8 mouse cellular contexts compared by ENCODE assay signal in genomic region chr2:157423706-157424125, GRCm38 (mm10). TPM values are rescaled to one million over a fixed set of nuclear protein-coding genes. Genes with fewer than 3 reads are reported as not detected.
DNase-seq lines count a peak whose midpoint lies in the region; ATAC-seq lines count a peak whose summit lies in the region.

No protein-coding gene starts in this region.

- peaks cover 35% of the 10 kb centered on the region for H3K27me3 ChIP-seq in megakaryocyte, embryonic 14.5 days (replicated peaks)
- H3K27me3 ChIP-seq in intestine, embryonic 14.5 days (replicated peaks; ENCODE audit: control insufficient read depth, insufficient read depth, low read length): no peaks in the 10 kb centered on the region
- H3K27me3 ChIP-seq in neural tube, embryonic 13.5 days: no peaks in the 10 kb centered on the region

- peaks cover 29% of the 10 kb centered on the region for H3K36me3 ChIP-seq in megakaryocyte, embryonic 14.5 days (replicated peaks; ENCODE audit: low read length)
- H3K36me3 ChIP-seq in intestine, embryonic 14.5 days (ENCODE audit: control insufficient read depth, insufficient read depth, low read length): peaks cover 16% of the 10 kb centered on the region
- H3K36me3 ChIP-seq in neural tube, embryonic 13.5 days: peaks cover 9% of the 10 kb centered on the region

- no peak for ATAC-seq in megakaryocyte, adult 5-6 weeks (ENCODE audit: poor library complexity, severe bottlenecking)
- ATAC-seq in intestine, embryonic 14.5 days (replicated peaks; ENCODE audit: low FRiP score, low TSS enrichment, low read depth): no peak; the same call in 1 of the 2 replicates
- ATAC-seq in neural tube, embryonic 13.5 days (ENCODE audit: low read depth): no peak
- no peak for ATAC-seq in megakaryocyte progenitor cell, adult 5-6 weeks (replicated peaks; ENCODE audit: poor library complexity)

- peak; percentile 51 for DNase-seq in adrenal gland, postnatal 14 days
- DNase-seq in adrenal gland, postnatal 36 days: no peak
- peak; percentile 75 for DNase-seq in intestine, embryonic 14.5 days (ENCODE audit: low spot score)
- DNase-seq in thymus, postnatal 10 days (ENCODE audit: low spot score in 2 of 2): no peak

- peak overlapping the region; percentile 97 for H3K9ac ChIP-seq in intestine, embryonic 14.5 days (ENCODE audit: low read length)
- H3K9ac ChIP-seq in neural tube, embryonic 13.5 days: peak overlapping the region; percentile 99

- peak overlapping the region; percentile 93 for H3K27ac ChIP-seq in intestine, embryonic 14.5 days (ENCODE audit: low read depth)
- peak overlapping the region; percentile 94 for H3K27ac ChIP-seq in neural tube, embryonic 13.5 days (replicated peaks)

- no peaks in the 10 kb centered on the region for H3K9me3 ChIP-seq in megakaryocyte, embryonic 14.5 days
- H3K9me3 ChIP-seq in intestine, embryonic 14.5 days (ENCODE audit: control insufficient read depth, low read length): no peaks in the 10 kb centered on the region
- H3K9me3 ChIP-seq in neural tube, embryonic 13.5 days: no peaks in the 10 kb centered on the region

- H3K4me3 ChIP-seq in megakaryocyte, embryonic 14.5 days (replicated peaks): peak overlapping the region; percentile 96
- peak overlapping the region; percentile 62 for H3K4me3 ChIP-seq in intestine, embryonic 14.5 days (ENCODE audit: low read depth, low read length)
- peak overlapping the region; percentile 86 for H3K4me3 ChIP-seq in neural tube, embryonic 13.5 days

- H3K4me2 ChIP-seq in intestine, embryonic 14.5 days (ENCODE audit: low read length): peak overlapping the region; percentile 69
- H3K4me2 ChIP-seq in neural tube, embryonic 13.5 days: peak overlapping the region; percentile 81

- 6% methylated on average over 21 of the region's 21 CpGs for WGBS in intestine, embryonic 14.5 days
- WGBS in neural tube, embryonic 13.5 days: 8% methylated on average over 21 of the region's 21 CpGs

- peaks cover 83% of the 10 kb centered on the region for H3K4me1 ChIP-seq in megakaryocyte, embryonic 14.5 days
- H3K4me1 ChIP-seq in intestine, embryonic 14.5 days (replicated peaks; ENCODE audit: control insufficient read depth, insufficient read depth, low read length): peaks cover 48% of the 10 kb centered on the region
- H3K4me1 ChIP-seq in neural tube, embryonic 13.5 days (replicated peaks): peaks cover 68% of the 10 kb centered on the region

RNA-seq across cellular contexts. Expression of gene Src, which starts 5.5 kb away (rescaled TPM):
- 16.2 and 18.9 TPM in 2 replicates for total RNA-seq in adrenal gland, postnatal 14 days (2021)
- total RNA-seq in adrenal gland, postnatal 36 days (2021): 10 to 100 TPM; 17.7 to 18.0 TPM
- polyA plus RNA-seq in megakaryocyte, embryonic 14.5 days (2012; ENCODE audit: insufficient read depth, low replicate concordance): 186 and 225 TPM in 2 replicates
- total RNA-seq in megakaryocyte, adult 5-6 weeks (2015): 0.11 TPM in 1 of 2 replicates, not detected in the other
- 0.26 TPM in 1 of 2 replicates, not detected in the other for total RNA-seq in megakaryocyte, adult 5-6 weeks (2017)
- 15.4 and 17.5 TPM in 2 replicates for polyA plus RNA-seq in intestine, embryonic 14.5 days (2014; fragmentation: Nextera tagmentation; extraction: Ambion mirVana)
- polyA plus RNA-seq in neural tube, embryonic 13.5 days (2015; fragmentation: Nextera tagmentation; extraction: Ambion mirVana): 32.0 and 32.5 TPM in 2 replicates
- 0.27 TPM in 1 of 2 replicates, not detected in the other for total RNA-seq in megakaryocyte progenitor cell, adult 5-6 weeks (2015)
- 0.07 TPM in 1 of 2 replicates, not detected in the other for total RNA-seq in megakaryocyte progenitor cell, adult 5-6 weeks (2017)

RNA-seq across cellular contexts. Expression of gene Manbal, which starts 56.3 kb away (rescaled TPM):
- total RNA-seq in adrenal gland, postnatal 14 days (2021): 29.4 and 35.4 TPM in 2 replicates
- total RNA-seq in adrenal gland, postnatal 36 days (2021): 10 to 100 TPM; 31.6 to 34.1 TPM
- polyA plus RNA-seq in megakaryocyte, embryonic 14.5 days (2012; ENCODE audit: insufficient read depth, low replicate concordance): 42.3 and 73.0 TPM in 2 replicates
- total RNA-seq in megakaryocyte, adult 5-6 weeks (2015): 18.7 and 21.5 TPM in 2 replicates
- 9.3 and 10.5 TPM in 2 replicates for total RNA-seq in megakaryocyte, adult 5-6 weeks (2017)
- polyA plus RNA-seq in intestine, embryonic 14.5 days (2014; fragmentation: Nextera tagmentation; extraction: Ambion mirVana): 43.3 and 48.9 TPM in 2 replicates
- 77.6 and 89.9 TPM in 2 replicates for polyA plus RNA-seq in neural tube, embryonic 13.5 days (2015; fragmentation: Nextera tagmentation; extraction: Ambion mirVana)
- total RNA-seq in megakaryocyte progenitor cell, adult 5-6 weeks (2015): 14.2 and 17.9 TPM in 2 replicates
- 6.2 and 7.5 TPM in 2 replicates for total RNA-seq in megakaryocyte progenitor cell, adult 5-6 weeks (2017)

Comparison
In these comparisons a context has a peak if more than half of its experiments do, and no peak if none do; other contexts are left out.
1. DNase-seq: peak in adrenal gland, postnatal 14 days (single experiment) and intestine, embryonic 14.5 days (single experiment); none in adrenal gland, postnatal 36 days (0 of 2) and thymus, postnatal 10 days (0 of 2).
2. RNA of gene Src, which starts 5.5 kb away (total RNA-seq): 17.7 to 18.0 TPM in adrenal gland, postnatal 36 days and 16.2 to 18.9 TPM in adrenal gland, postnatal 14 days; 0.07 to 0.27 TPM in megakaryocyte progenitor cell, adult 5-6 weeks and 0.11 to 0.26 TPM in megakaryocyte, adult 5-6 weeks; every median in the first group is over 10 times any median in the second.
3. Peak in every context shown above with its lines, with median percentiles within 50 percentile points of each other: H3K4me3 ChIP-seq.